Mouse (Mus musculus): ENCODE measurements around the gene Tsc22d1.
A peak's percentile ranks its signal among the peaks of the same experiment; 100 is the strongest.

The Tsc22d1 gene

DNA sequence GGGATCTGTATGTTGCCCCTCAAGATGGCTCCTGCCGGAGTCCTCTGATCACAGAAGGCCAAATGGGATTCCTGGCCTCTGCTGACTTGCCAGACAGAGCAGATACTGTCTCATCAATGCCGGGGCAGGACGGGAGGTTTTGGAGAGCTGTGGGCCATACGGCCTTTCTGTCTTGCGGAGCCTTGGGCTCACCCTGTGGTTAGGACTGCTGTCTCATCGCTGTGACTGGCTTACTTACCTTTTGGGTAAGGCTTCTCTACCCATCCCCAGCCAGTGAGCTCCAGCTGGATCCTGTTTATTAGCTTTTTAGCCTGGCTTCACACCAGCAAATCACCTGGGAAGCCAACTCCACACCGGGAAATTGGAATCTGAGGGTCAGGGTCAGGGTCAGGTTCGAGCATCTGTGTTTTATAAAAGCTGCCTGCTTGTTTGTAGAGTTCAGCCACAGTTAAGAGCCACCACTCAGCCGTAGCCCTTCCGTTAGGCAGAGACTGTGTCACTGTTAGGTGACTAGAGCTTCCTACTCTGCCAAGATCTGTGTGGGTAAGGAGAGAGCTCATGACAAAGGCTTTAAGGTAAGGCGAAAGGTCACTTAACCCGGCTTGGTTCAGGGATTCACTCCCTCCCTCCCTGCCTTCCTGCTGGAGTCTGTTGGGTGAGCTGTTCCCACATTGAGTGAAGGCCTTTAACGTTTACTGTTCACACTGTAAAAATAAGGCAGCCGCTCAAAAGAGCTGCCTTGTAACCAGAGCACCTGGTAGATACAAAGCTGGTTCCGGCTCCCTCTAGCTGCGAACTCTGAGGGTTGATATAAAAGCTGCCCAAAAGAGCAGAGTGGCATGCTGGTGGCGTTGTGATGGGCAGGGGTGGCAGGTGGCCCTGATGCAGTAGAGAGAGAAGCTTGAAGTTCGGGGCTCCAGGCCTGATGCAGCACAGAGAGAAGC is 73.6 kb downstream of the Tsc22d1 start:
- DNase-seq, result no peak

DNA sequence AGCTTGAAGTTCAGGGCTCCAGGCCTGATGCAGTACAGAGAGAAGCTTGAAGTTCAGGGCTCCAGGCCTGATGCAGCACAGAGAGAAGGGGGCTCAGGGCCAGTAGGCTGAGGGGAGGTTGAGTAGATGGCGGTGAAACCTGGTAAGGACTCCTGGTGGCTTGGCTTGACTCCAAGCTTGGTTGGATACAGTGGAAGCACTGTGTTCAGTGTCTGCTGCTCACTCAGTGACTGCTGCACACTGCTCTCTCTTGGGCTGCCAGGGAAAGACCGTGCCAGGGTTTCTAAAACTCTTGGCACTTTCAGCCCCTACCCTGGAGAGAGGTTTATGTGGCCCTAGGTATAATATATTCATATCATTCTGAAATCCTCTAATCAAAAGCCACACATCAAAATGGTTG is 74.4 kb downstream of the Tsc22d1 start:
- no peak for DNase-seq

DNA sequence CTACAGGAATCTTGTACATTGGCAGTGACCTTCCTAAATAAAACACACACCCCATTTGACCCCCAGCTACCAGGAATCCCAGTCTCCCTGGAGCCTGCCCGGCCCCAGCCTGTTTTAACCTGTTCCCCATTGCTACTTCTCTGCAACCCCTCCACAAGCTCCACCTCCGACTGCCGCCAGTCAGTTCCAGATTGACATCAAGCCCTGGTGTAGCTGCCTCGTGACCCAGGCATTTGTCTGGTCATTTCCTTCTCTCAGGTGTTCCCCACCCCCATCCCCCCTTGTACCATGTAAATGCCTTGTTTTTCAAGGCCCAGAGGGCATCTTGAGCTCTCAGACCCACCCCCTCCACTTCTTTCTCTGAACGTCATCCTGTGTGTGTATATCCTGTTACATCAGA is 80.3 kb downstream of the Tsc22d1 start:
- DNase-seq, result no peak

DNA sequence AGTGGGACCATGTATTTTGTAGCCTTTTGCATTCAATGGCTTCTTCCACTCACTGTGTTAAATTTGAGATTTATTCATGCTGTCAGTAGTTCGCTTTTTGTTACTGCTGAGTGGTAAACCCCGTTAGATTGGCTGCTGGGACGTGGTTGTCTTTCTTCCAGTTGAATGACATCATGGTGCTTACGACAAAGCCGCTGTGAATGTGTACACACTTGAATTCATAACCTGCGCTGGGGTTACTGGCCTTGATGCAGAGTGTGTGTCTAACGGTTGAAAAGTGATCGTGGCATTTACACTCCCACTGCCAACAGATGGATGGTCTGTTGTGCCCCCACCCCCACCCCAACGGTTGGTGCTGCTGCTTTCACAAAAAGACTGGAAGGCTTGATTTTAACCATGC is 82.4 kb downstream of the Tsc22d1 start:
- DNase-seq, result no peak

DNA sequence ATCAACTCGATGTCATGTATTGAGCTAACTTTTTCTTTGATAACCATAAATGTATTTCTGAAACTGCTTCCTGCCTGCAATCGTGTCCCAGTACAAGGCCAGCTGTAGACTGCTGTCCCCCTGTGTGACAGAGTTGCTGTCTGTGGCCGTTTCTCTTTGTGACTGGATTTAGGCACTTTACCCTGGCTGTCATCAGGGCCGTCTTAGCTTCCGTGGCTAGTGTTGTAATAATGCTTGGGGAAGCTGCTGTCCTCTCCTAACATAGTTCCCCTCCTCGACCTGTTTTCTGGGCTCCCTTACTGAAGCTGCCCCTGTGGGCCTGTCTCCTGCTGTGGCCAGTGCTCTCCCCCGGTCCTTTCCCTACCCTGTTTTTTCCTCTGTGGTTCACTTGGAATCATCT is 83.4 kb downstream of the Tsc22d1 start:
- DNase-seq, result no peak

DNA sequence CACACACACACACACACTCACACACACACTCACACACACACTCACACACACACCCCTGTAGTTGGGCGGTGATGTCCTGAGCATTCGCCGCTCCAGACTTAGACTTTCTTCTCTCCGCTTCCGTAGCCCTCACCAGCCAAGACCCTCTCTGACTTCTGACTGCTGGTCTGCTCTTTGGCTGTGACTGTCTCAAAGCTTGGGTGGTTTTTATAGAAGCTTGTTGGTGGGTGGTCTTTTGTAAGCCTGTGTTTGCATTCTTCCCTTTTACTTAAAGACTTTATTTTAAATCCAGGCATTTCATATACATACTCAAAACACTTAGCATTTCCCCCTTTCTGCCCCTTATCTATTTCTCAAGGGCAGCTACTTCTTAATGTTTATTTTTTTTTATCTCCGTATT is 84.7 kb downstream of the Tsc22d1 start:
- no peak for DNase-seq

DNA sequence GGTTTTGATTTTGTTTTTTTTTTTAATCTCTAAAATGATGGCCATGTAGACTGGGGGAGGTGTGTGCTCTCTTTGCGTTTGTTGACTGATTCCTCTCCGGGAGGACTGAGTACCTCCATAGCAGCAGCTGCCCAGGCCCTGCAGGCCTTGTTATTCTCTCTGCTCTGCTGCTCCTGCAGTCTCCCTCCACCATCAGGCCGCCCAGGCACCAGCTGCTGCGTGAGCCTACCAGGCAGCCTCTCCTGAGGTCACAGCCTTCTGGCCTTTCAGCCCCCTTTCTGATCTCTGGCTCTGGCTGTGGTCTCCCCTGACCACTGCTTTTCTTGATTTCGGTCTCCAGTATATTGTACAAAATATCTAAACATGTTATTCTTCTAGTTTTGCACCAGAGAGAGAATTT is 85.3 kb downstream of the Tsc22d1 start:
- no peak for DNase-seq

DNA sequence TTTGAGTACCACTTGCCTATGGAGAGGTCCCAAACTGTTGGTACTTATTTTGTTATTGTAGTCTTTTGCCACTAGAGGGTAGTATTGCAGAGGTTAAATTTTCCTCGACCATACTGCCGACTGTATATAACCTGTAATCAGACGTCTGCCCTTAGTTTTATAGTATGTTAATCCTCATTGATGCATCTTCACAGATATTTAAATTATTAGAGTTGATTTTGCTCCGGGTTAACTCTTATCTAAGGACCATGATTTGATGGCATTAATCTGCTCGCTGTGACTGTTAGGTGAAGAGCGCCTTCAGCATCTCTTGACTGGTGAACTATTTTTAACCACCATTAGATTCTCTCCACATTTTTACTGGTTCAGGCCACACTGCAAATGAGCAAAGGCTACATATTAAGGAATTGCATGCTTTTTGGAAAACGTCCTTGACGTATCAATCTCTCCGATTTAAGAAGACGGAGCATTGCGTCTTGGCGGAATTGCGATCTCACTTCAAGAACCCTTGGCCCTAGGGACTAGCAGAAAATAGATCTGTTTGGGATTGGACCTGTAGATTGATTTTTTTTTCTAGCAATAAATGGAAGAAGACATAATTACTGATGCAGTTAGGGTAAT is 88.6 kb downstream of the Tsc22d1 start:
- DNase-seq, result no peak

DNA sequence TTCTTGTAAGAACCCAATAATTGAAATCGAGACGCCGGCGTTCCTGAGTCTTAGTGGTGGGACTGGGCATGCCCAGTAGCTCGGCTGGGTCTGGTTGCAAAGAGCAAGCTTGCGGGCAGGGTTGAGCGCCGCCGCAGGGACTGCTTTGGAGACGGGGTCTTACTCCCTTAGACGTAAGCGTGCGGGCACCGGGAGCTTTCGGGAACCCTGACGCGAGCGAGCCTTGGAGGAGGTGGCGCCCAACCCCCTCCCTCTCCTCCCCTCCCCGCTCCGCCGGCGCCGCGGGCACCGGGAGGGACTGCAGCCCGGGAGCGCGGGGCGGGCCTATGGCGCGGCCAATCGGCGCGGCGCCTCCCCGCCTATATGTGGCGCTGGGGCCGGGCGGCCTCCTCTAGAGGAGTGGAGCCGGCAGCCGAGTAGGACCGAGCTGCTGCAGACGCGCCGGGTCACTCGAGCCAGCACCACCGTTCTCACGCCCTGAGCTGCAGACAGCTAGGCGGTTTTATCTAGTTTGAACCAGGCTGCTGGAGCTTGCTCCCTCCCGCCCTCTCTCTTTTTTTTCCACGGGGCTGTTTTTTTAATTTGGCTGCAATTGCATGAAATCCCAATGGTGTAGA is 89.5 kb downstream of the Tsc22d1 start:
- peak; percentile 97 for DNase-seq

DNA sequence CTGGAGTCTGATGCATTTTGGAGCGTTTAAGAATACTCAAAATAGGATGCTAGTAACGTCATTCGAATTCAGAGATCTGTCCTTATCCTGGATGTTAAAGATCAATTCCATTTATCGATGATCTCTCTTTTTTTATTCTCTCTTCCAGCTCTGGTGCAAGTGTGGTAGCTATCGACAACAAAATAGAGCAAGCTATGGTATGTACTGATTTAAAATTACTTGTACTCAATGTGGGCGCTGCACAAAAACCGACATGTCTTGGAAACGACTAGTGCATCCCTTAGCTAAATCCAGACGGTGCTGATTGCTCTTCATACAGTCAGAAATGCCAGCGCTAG is 90.3 kb downstream of the Tsc22d1 start:
- no peak for DNase-seq

DNA sequence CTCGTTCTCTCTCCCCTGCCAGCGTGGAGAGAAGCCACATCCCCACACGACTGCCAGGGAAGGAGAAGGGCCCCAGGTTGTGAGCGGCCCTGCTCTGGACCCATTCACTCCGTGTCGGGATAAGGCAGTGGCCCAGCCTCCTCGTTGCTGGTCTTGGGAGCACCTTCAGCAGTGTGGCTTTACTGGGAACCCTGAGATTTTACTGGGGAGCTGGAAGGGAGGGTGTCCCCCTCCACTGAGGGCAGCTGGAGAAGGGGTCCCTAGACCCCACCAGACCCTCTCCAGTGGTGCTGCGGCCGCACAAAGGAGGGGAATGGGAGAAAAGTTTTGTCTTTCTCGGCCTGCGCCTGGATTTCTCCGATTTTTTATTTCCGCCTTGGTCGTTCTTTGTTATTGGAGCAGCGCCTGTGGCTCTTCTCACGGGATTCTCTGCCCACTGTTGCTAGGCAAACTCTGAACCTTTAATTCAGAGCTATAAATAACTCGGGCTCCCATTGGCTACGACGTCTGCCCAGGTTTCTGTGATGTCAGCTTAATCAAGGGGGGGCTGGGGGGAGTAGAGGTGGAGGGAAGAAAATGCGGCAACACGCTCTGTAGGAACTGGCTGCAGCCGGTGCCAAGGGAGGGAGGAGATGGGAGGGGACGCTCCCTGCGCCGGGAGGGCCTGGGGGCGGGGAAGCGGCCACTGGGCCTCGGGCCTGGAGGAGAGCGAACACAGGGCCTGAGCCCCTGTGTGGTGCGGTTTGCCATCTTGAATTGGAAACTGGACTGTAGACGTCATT is 90.9 kb downstream of the Tsc22d1 start:
- DNase-seq, result peak; percentile 89

DNA sequence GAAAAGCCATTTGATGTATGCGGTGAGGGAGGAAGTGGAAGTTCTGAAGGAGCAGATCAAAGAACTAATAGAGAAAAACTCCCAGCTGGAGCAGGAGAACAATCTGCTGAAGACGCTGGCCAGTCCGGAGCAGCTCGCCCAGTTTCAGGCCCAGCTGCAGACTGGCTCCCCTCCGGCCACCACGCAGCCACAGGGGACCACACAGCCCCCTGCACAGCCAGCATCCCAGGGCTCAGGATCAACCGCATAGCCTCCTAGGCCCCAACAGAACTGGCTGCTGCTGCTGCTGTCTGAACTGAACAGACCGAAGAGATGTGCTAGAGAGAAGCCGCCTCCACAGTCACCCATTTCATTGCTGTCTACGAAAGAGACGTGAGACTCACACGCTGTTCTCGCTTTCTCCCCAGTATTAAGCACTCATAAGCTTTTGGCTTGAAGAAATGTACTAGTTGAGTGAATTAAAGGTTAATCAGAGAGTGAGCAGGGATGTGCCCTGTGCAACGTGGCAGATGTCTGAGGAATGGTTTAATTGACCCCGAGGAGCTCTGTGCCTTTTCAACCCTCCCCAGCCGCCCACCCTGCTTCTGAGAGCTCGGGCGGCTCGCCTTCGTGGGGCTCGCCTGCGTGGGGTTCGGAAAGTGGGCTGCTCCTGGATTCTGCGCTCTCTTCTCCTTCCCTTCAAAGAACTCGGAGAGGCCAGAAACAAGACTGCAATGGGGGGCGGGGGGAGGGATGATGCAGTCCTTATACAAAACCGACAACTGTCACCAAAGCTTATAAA is 91.9 kb downstream of the Tsc22d1 start:
- no peak for DNase-seq

DNA sequence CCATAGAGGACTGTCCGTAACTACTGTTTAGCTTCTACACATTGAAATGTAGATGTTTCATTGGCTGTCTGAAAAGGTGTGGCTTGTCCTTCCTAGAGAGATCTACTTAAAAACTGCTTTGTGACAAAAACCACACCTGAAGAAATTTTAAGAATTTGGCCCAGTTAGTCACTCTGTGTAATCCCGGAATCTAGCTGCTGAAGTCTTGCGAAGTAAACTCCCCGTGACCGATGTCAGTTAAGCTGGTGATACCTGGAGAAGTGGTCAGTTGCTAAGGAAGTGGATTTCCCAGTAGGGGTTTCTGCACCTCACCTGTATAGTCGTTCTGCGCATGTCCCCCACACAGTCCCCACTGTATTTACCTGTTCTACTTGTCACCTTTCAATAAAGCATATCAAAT is 92.6 kb downstream of the Tsc22d1 start:
- no peak for DNase-seq

DNA sequence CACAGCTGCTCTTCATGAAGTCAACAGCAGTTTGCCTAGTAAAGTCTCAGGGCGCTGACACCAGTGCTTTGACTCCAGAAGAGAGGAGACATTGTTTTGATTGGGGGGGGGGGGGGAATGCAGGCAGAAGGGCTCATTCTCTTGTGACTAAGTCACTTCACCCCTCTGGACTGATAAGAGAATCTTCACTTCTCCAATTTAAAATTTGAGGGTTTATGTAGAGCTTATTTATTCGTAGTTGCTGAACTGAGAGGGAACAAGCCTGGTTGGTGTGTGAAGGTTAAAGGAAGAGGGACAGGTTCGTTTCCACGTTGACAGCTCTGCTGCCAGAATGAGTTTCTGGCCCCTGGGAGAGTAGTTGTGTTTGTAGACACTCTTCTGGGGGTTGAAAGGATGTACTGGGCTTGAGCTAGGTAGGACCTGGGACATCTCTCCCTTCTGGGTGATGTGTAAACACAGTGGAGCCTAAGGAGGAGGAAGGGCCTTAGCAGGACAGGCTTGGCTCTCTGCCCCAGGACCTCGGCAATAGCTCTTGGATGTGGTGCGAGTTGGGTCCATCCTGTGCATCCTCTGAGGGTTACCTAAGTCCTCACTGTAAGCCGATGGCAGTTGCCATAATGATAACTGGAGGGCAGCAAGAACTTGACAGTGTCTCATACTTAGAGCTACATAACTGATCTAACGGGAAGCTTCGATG is 93.2 kb downstream of the Tsc22d1 start:
- no peak for DNase-seq

DNA sequence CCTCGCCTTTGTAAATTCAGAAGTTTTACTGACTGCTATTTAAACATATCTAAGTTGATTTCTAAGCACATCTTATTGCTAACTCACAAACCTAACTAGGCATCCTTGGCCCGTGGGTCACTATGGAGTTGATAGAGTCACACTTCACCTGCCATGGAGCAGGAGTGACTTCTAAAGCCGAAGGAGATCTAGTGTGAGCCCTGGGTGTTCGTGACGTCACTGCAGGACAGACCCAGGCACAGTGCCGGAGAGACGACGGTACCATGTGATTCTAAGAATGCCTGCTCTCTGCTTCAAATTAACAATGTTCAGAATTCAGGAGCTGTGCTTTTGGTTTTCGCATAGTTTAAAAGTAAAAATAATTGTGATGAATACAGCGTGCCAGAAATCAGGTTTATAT is 93.9 kb downstream of the Tsc22d1 start:
- DNase-seq, result no peak

DNA sequence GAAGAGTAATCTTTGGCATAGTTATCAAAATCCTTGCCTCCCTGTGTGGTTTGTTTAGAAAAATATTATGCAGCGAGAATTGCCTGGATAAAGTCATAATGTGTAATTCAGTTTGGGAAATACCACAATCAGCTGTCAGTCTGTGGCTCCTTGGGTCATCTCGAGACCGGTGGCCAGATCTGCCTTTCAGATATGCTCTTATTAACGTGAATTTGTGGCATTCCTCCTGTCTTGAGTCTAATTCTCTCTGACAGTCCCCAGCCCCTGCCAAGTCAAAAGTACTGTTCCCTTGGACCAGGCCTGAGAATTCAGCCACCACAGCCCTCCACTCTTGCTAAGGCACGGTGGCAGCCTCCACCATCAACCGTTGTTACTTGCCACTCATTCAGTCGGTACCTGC is 97.2 kb downstream of the Tsc22d1 start:
- DNase-seq, result no peak

DNA sequence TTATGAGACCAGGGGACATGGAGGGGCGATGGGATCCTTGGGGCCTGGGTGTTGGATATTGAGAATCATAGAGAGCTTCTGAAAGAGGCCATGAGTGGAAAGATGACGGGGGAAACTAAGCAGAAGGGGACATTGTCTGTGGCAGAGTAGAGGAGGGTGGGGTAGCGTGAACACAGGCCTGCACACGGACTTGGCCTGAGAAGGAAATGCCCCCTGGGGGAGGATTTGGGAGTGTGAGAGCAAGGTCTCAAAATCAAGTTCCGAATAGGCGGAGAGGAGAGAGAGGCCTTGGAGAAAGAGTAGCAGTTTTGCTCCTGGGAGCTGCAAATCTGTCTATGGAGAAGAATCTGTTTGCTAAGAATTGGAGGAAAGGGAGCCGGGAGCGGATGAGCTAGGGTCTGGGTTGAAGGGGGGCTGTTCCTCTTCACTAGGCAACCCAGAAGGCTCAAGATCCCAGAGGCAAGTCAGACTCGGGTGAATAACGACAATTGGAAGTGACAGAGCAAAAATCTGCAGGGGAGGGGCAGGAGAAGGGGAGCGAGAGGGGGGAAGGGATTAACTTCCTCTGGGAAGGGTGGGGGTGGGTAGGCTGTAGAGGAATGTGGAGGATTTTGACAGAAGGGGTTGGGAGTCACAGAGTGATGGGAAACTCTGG is 98.8 kb downstream of the Tsc22d1 start:
- no peak for DNase-seq

DNA sequence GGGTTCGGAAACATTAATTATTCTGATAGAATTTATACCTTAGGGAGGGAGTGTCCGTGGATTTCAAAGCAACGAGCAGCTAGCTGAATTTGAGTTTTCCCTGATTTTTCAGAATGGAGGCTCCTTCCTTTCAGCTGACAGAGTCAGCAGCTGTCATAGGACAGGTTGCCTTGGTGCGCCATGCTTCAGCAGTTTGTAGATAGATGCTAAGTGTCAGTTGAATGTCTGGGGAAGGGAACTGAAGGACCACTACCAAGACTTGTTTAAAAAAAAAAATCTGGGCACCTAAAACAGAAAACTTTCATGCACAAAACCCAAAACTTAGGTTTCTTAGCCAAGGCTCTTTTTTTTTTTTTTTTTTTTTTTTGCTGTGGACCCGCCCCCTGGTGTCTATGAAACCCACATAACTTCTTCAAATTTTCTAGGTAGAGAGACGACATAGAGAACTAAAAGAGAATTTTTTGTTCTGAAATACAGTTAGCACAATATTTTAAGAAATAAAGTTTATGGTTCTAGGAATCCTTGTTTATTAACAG is 99.4 kb downstream of the Tsc22d1 start:
- no peak for DNase-seq

DNA sequence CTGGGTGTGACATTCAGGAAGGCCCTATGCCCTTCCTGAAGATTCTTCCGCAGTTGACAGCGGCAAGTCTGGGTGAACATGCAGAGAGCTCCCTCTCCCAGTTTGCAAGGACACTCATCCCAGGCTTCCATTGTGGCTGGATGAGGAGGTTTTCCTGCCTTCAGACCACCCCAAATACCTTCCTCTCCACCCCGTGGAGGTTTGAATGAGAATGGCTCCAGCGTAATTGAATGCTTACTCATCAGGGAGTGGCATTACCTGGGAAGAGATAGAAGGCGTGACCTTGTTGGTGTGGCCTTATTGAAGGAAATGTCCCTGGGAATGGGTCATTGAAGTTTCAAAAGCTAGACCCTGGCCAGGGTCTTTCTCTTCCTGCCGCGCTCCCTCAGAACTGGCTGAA is 100.9 kb downstream of the Tsc22d1 start:
- DNase-seq, result no peak

DNA sequence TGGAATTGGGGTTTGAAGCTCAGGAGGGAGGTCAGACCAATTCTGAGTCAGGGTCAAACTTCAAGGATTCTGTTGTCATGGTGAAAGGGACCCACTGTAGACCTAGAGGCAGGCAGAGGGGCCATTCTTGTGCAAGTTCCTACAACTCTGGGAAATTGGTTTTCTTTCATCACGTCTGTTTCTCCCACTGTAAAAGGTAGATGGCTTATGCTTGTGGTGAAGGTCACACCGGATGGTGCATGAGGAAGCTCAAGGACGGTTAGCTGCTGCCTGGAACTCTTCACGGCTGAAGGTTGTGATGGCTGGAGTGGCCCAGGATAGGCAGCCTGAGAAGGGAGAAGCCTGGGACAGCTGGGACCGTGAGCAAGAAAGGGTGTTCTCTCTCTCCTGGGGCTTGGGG is 103.5 kb downstream of the Tsc22d1 start:
- DNase-seq, result no peak

DNA sequence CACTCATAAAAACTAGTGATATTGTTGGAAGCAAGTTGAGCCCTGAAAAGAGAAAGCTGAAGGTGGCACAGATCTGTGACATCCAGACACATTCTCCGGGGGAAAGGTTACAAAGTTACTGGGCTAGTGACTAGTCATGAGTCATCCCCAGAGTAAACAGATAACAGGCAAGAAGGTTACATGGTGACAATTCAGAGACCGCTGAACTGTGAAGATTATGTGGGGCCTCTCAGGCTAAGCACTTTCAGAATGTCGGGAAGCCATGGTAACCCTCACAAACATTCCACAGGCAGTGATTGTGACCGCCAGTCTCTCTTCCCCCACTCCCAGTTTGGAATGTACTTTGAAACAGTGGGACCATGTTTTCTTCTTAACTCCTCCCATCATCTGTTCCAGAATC is 105.8 kb downstream of the Tsc22d1 start:
- DNase-seq, result peak; percentile 55

Measured in liver (tissue).